Mouse (Mus musculus): ENCODE measurements around the gene Osbpl3. TPM values are rescaled to one million over a fixed set of nuclear protein-coding genes. Genes with fewer than 3 reads are reported as not detected.

Osbpl3 gene
- total RNA-seq, 1 experiment = 9.9 TPM

- no peak for TF ChIP-seq HCFC1 (IDR thresholded peaks at IDR 0.05; ENCODE audit: borderline replicate concordance, insufficient read depth, low read length)
- no peak for TF ChIP-seq ZNF384 (IDR thresholded peaks at IDR 0.05; ENCODE audit: low read depth, low read length)
- no peak for TF ChIP-seq ZC3H11A (IDR thresholded peaks at IDR 0.05; ENCODE audit: borderline replicate concordance, low read depth, low read length)
- TF ChIP-seq CHD2 (IDR thresholded peaks at IDR 0.05; ENCODE audit: low read depth, low read length) = no peak
- no peak for TF ChIP-seq MAFK (IDR thresholded peaks at IDR 0.05; ENCODE audit: insufficient read depth, low read depth, low read length)
- no peak overlapping the region for H3K9ac ChIP-seq (ENCODE audit: insufficient read depth, low read depth, low read length, poor library complexity, severe bottlenecking)
- H3K27ac ChIP-seq (ENCODE audit: insufficient read depth, low read depth, low read length, poor library complexity, severe bottlenecking) = no peak overlapping the region
- peak overlapping the region in 1 of 2 experiments; percentile 70; a peak in 2 of 4 replicates for H3K4me3 ChIP-seq (ENCODE audit: insufficient read depth in 1 of 2, low read depth in 1 of 2, low read length in 2 of 2, poor library complexity in 1 of 2, severe bottlenecking in 1 of 2)
- no peak for DNase-seq (ENCODE audit: low read depth, low spot score)
- H3K36me3 ChIP-seq (ENCODE audit: control insufficient read depth, insufficient read depth, low read length, poor library complexity, severe bottlenecking) = no peaks in the 10 kb centered on the region
- peaks cover 0 to 7% of the 10 kb centered on the region in 2 experiments; a peak in 2 of 4 replicates for H3K4me1 ChIP-seq (ENCODE audit: control insufficient read depth in 2 of 2, insufficient read depth in 2 of 2, low read length in 2 of 2, poor library complexity in 1 of 2)
- in situ Hi-C loops (cut with MboI; ENCODE audit: low sequenced_read_pairs in 2 of 2, unreplicated experiment in 2 of 2) = no loop called here
- no peaks in the 10 kb centered on the region for H3K9me3 ChIP-seq (ENCODE audit: control insufficient read depth, insufficient read depth, low read depth, low read length)
Measured at GRCm38 (mm10) chr6:50262310-50262709, 193.7 kb downstream of the Osbpl3 start.

DNA sequence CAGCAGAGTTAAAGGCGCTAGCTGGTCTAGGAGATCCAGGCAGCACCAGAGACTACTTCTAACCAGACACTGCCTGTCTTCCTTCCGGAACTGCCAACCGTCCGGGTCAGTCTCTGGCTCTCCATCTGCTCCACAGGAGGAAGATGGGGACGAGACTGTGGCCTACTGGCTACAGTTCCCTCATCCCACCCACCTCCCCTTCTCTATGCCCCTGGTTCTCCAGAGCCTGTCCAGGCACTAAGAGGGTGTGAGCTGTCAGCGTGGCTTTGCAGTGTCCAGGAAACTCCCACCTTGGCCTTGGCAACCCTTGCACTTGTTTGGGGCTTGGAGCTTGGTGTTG, 194.1 kb downstream of the Osbpl3 start:
- no peak for DNase-seq (ENCODE audit: low read depth, low spot score)
- peak overlapping the region; percentile 48 for H3K9ac ChIP-seq (ENCODE audit: insufficient read depth, low read depth, low read length, poor library complexity, severe bottlenecking)
- peaks cover 0 to 7% of the 10 kb centered on the region in 2 experiments; a peak in 2 of 4 replicates for H3K4me1 ChIP-seq (ENCODE audit: control insufficient read depth in 2 of 2, insufficient read depth in 2 of 2, low read length in 2 of 2, poor library complexity in 1 of 2)
- H3K9me3 ChIP-seq (ENCODE audit: control insufficient read depth, insufficient read depth, low read depth, low read length) = no peaks in the 10 kb centered on the region
- H3K36me3 ChIP-seq (ENCODE audit: control insufficient read depth, insufficient read depth, low read length, poor library complexity, severe bottlenecking) = no peaks in the 10 kb centered on the region
- TF ChIP-seq ZNF384 (IDR thresholded peaks at IDR 0.05; ENCODE audit: low read depth, low read length) = no peak
- TF ChIP-seq HCFC1 (IDR thresholded peaks at IDR 0.05; ENCODE audit: borderline replicate concordance, insufficient read depth, low read length) = no peak
- TF ChIP-seq ZC3H11A (IDR thresholded peaks at IDR 0.05; ENCODE audit: borderline replicate concordance, low read depth, low read length) = no peak
- TF ChIP-seq MAFK (IDR thresholded peaks at IDR 0.05; ENCODE audit: insufficient read depth, low read depth, low read length) = no peak
- no peak for TF ChIP-seq CHD2 (IDR thresholded peaks at IDR 0.05; ENCODE audit: low read depth, low read length)
- in situ Hi-C loops (cut with MboI; ENCODE audit: low sequenced_read_pairs in 2 of 2, unreplicated experiment in 2 of 2) = no loop called here
- H3K4me3 ChIP-seq (ENCODE audit: insufficient read depth in 1 of 2, low read depth in 1 of 2, low read length in 2 of 2, poor library complexity in 1 of 2, severe bottlenecking in 1 of 2) = peak overlapping the region; percentile 44 to 70
- no peak overlapping the region for H3K27ac ChIP-seq (ENCODE audit: insufficient read depth, low read depth, low read length, poor library complexity, severe bottlenecking)

- no peaks in the 10 kb centered on the region for H3K9me3 ChIP-seq (ENCODE audit: control insufficient read depth, insufficient read depth, low read depth, low read length)
- H3K4me3 ChIP-seq (ENCODE audit: insufficient read depth in 1 of 2, low read depth in 1 of 2, low read length in 2 of 2, poor library complexity in 1 of 2, severe bottlenecking in 1 of 2) = peak overlapping the region; percentile 44 to 70
- DNase-seq (ENCODE audit: low read depth, low spot score) = peak; percentile 51
- TF ChIP-seq MAFK (IDR thresholded peaks at IDR 0.05; ENCODE audit: insufficient read depth, low read depth, low read length) (no peak), CHD2 (IDR thresholded peaks at IDR 0.05; ENCODE audit: low read depth, low read length) (no peak), ZC3H11A (IDR thresholded peaks at IDR 0.05; ENCODE audit: borderline replicate concordance, low read depth, low read length) (no peak), HCFC1 (IDR thresholded peaks at IDR 0.05; ENCODE audit: borderline replicate concordance, insufficient read depth, low read length) (no peak), ZNF384 (IDR thresholded peaks at IDR 0.05; ENCODE audit: low read depth, low read length) (no peak)
- H3K36me3 ChIP-seq (ENCODE audit: control insufficient read depth, insufficient read depth, low read length, poor library complexity, severe bottlenecking) = no peaks in the 10 kb centered on the region
- in situ Hi-C loops (cut with MboI; ENCODE audit: low sequenced_read_pairs in 2 of 2, unreplicated experiment in 2 of 2) = no loop called here
- H3K4me1 ChIP-seq (ENCODE audit: control insufficient read depth in 2 of 2, insufficient read depth in 2 of 2, low read length in 2 of 2, poor library complexity in 1 of 2) = peaks cover 0 to 7% of the 10 kb centered on the region in 2 experiments; a peak in 2 of 4 replicates
- H3K9ac ChIP-seq (ENCODE audit: insufficient read depth, low read depth, low read length, poor library complexity, severe bottlenecking) = no peak overlapping the region
- no peak overlapping the region for H3K27ac ChIP-seq (ENCODE audit: insufficient read depth, low read depth, low read length, poor library complexity, severe bottlenecking)
Measured at GRCm38 (mm10) chr6:50261201-50261921, 194.6 kb downstream of the Osbpl3 start.

GRCm38 (mm10) chr6:50255356-50255755, 200.6 kb downstream of the Osbpl3 start:
- Histone ChIP-seq H3K9me3 (ENCODE audit: control insufficient read depth, insufficient read depth, low read depth, low read length) (no peaks in the 10 kb centered on the region), H3K9ac (ENCODE audit: insufficient read depth, low read depth, low read length, poor library complexity, severe bottlenecking) (no peak overlapping the region), H3K4me3 (ENCODE audit: insufficient read depth in 1 of 2, low read depth in 1 of 2, low read length in 2 of 2, poor library complexity in 1 of 2, severe bottlenecking in 1 of 2) (no peak overlapping the region), H3K4me1 (ENCODE audit: control insufficient read depth in 2 of 2, insufficient read depth in 2 of 2, low read length in 2 of 2, poor library complexity in 1 of 2) (no peaks in the 10 kb centered on the region), H3K36me3 (ENCODE audit: control insufficient read depth, insufficient read depth, low read length, poor library complexity, severe bottlenecking) (no peaks in the 10 kb centered on the region), H3K27ac (ENCODE audit: insufficient read depth, low read depth, low read length, poor library complexity, severe bottlenecking) (no peak overlapping the region)
- DNase-seq (ENCODE audit: low read depth, low spot score) = no peak
- no peak for TF ChIP-seq CHD2 (IDR thresholded peaks at IDR 0.05; ENCODE audit: low read depth, low read length)
- TF ChIP-seq ZNF384 (IDR thresholded peaks at IDR 0.05; ENCODE audit: low read depth, low read length) = no peak
- no peak for TF ChIP-seq ZC3H11A (IDR thresholded peaks at IDR 0.05; ENCODE audit: borderline replicate concordance, low read depth, low read length)
- no peak for TF ChIP-seq MAFK (IDR thresholded peaks at IDR 0.05; ENCODE audit: insufficient read depth, low read depth, low read length)
- TF ChIP-seq HCFC1 (IDR thresholded peaks at IDR 0.05; ENCODE audit: borderline replicate concordance, insufficient read depth, low read length) = no peak
- in situ Hi-C loops (cut with MboI; ENCODE audit: low sequenced_read_pairs in 2 of 2, unreplicated experiment in 2 of 2) = no loop called here
